Mouse (Mus musculus): ENCODE measurements around the gene Clec16a.

Gene Clec16a

GRCm38 (mm10) chr16:10675612-10676011 lies 130.5 kb downstream of the Clec16a start:
- no peak for DNase-seq (ENCODE audit: low read depth, low spot score)

GRCm38 (mm10) chr16:10676461-10677066 lies 131.4 kb downstream of the Clec16a start:
- peak; percentile 57 for DNase-seq (ENCODE audit: low read depth, low spot score)

GRCm38 (mm10) chr16:10682521-10682920 lies 137.4 kb downstream of the Clec16a start:
- DNase-seq (ENCODE audit: low read depth, low spot score) = no peak

GRCm38 (mm10) chr16:10683193-10684000 lies 138.3 kb downstream of the Clec16a start:
- DNase-seq (ENCODE audit: low read depth, low spot score) = no peak

GRCm38 (mm10) chr16:10689748-10690318 lies 144.7 kb downstream of the Clec16a start:
- no peak for DNase-seq (ENCODE audit: low read depth, low spot score)

GRCm38 (mm10) chr16:10690442-10690841 lies 145.3 kb downstream of the Clec16a start:
- DNase-seq (ENCODE audit: low read depth, low spot score) = no peak

- DNase-seq (ENCODE audit: low read depth, low spot score) = no peak
Observed at GRCm38 (mm10) chr16:10691705-10692104, 146.6 kb downstream of the Clec16a start.

GRCm38 (mm10) chr16:10692848-10693247 lies 147.7 kb downstream of the Clec16a start:
- no peak for DNase-seq (ENCODE audit: low read depth, low spot score)

GRCm38 (mm10) chr16:10693424-10693823 lies 148.3 kb downstream of the Clec16a start:
- no peak for DNase-seq (ENCODE audit: low read depth, low spot score)

- no peak for DNase-seq (ENCODE audit: low read depth, low spot score)
Observed at GRCm38 (mm10) chr16:10694414-10694851, 149.3 kb downstream of the Clec16a start.

GRCm38 (mm10) chr16:10697861-10698659 lies 152.9 kb downstream of the Clec16a start:
- no peak for DNase-seq (ENCODE audit: low read depth, low spot score)

GRCm38 (mm10) chr16:10699316-10699715 lies 154.2 kb downstream of the Clec16a start:
- no peak for DNase-seq (ENCODE audit: low read depth, low spot score)

- no peak for DNase-seq (ENCODE audit: low read depth, low spot score)
Observed at GRCm38 (mm10) chr16:10700160-10700559, 155.0 kb downstream of the Clec16a start.

GRCm38 (mm10) chr16:10702399-10702798 lies 157.3 kb downstream of the Clec16a start:
- DNase-seq (ENCODE audit: low read depth, low spot score) = no peak

- no peak for DNase-seq (ENCODE audit: low read depth, low spot score)
Observed at GRCm38 (mm10) chr16:10703932-10704331, 158.8 kb downstream of the Clec16a start.

- DNase-seq (ENCODE audit: low read depth, low spot score) = no peak
Observed at GRCm38 (mm10) chr16:10705396-10705795, 160.3 kb downstream of the Clec16a start.

GRCm38 (mm10) chr16:10711524-10711923 lies 166.4 kb downstream of the Clec16a start:
- no peak for DNase-seq (ENCODE audit: low read depth, low spot score)

GRCm38 (mm10) chr16:10713041-10713440 lies 167.9 kb downstream of the Clec16a start:
- DNase-seq (ENCODE audit: low read depth, low spot score) = no peak

- DNase-seq (ENCODE audit: low read depth, low spot score) = no peak
Observed at GRCm38 (mm10) chr16:10713441-10714239, 168.5 kb downstream of the Clec16a start.

GRCm38 (mm10) chr16:10715211-10715610 lies 170.1 kb downstream of the Clec16a start:
- DNase-seq (ENCODE audit: low read depth, low spot score) = no peak

- DNase-seq (ENCODE audit: low read depth, low spot score) = no peak
Observed at GRCm38 (mm10) chr16:10715632-10716031, 170.5 kb downstream of the Clec16a start.

Data from A20 (cell line).